Mouse (Mus musculus): ENCODE data around the gene Nat8f1. TPM values are rescaled to one million over a fixed set of nuclear protein-coding genes. Genes with fewer than 3 reads are reported as not detected.
A peak's percentile ranks its signal among the peaks of the same experiment; 100 is the strongest.
"Not testable (repeated sequence)": the region's sequence is repeated elsewhere in the genome, so short reads cannot be mapped to it uniquely, and the experiment has no call there.

The Nat8f1 gene
- polyA plus RNA-seq, 1 experiment: 21.4 TPM

DNA sequence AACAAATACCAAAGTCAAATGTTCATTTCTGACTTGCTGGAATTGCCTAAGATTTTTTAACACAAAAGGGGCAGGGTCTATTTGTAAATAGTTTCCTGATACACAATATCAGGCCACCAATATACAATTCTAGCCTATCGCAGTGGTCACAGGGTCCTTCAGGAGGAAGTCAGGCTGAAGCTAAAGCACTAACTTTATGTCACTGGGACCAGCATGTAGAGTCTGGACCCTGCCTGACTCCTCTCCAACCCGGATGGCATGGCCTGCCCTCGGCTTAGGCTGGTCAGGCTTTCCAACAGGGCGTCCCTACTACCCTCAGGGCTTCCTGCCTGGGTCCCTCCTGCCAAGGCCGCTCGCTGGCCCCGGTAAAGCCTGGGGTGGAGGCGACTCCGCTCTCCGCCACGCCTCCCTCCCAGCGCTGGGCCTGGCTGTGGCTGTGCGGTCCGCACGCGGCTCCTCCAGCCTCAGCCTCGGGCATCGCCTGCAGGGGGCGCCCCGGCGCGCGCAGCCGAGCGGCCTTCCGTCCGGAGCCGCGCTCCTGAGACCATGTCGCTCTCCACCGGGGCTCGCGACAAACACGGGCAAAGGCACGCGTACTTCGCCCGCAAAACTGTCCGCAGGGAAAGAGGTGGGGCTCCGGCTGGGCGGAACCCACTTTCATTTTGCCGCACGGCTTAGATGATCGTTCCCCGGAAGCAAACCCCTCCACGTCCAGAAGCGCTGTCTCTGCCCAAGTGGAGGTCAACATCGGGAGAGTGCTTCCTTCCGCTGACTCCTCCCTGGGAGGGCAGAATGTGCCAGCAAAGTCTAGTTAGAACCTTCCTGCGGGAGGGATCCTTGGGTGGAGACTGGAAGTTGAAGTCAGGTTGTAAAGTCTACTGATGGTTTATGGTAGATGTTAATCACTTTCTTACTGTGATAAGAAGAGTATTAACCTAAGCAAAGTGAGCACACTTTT lies 21.3 kb upstream of the Nat8f1 start:
- H3K27me3 ChIP-seq (ENCODE audit: control insufficient read depth, insufficient read depth, low read length); H3K36me3 ChIP-seq (ENCODE audit: control insufficient read depth, insufficient read depth, low read length); H3K4me1 ChIP-seq (ENCODE audit: control insufficient read depth, insufficient read depth, insufficient read length, low read length): not testable (repeated sequence)
- peak overlapping the region; percentile 58 for H3K4me3 ChIP-seq (ENCODE audit: low read depth, low read length)
- TF ChIP-seq CTCF (IDR thresholded peaks at IDR 0.05; ENCODE audit: extremely low read depth, insufficient read length, insufficient replicate concordance, low read depth, low read length) (peak; percentile 54; the same call in 1 of the 2 replicates), POLR2A (IDR thresholded peaks at IDR 0.05; ENCODE audit: low read depth, low read length) (peak; percentile 24)
- H3K27ac ChIP-seq (ENCODE audit: insufficient read depth, low read depth, low read length): peak overlapping the region; percentile 96
- 1% methylated on average over 50 of the region's 50 CpGs for WGBS

DNA sequence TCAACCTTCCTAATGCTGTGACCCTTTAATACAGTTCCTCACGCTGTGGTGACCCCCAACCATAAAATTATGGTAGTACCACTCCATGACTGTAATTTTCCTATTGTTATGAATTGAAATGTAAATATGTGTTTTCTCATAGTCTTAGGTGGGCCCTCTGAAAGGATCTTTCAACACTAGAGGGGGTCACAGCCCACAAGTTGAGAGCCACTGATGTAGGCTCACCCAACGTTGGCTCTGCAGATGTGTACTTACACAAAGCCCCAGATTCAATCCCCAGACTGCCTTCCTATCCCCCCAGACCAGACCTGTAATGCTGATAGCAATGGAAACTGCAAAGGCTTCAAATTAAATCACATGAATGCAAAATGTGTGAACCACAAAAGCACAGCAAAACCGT lies 20.2 kb upstream of the Nat8f1 start:
- 84% methylated on average over 3 of the region's 3 CpGs for WGBS
- peaks cover 7% of the 10 kb centered on the region; the same call in 1 of the 2 replicates for H3K4me1 ChIP-seq (ENCODE audit: control insufficient read depth, insufficient read depth, insufficient read length, low read length)
- H3K27me3 ChIP-seq (ENCODE audit: control insufficient read depth, insufficient read depth, low read length): no peaks in the 10 kb centered on the region
- H3K36me3 ChIP-seq (ENCODE audit: control insufficient read depth, insufficient read depth, low read length): peaks cover 6% of the 10 kb centered on the region
- TF ChIP-seq CTCF (IDR thresholded peaks at IDR 0.05; ENCODE audit: extremely low read depth, insufficient read length, insufficient replicate concordance, low read depth, low read length): no peak
- TF ChIP-seq POLR2A (IDR thresholded peaks at IDR 0.05; ENCODE audit: low read depth, low read length): no peak
- H3K27ac ChIP-seq (ENCODE audit: insufficient read depth, low read depth, low read length): no peak overlapping the region
- no peak overlapping the region for H3K4me3 ChIP-seq (ENCODE audit: low read depth, low read length)

DNA sequence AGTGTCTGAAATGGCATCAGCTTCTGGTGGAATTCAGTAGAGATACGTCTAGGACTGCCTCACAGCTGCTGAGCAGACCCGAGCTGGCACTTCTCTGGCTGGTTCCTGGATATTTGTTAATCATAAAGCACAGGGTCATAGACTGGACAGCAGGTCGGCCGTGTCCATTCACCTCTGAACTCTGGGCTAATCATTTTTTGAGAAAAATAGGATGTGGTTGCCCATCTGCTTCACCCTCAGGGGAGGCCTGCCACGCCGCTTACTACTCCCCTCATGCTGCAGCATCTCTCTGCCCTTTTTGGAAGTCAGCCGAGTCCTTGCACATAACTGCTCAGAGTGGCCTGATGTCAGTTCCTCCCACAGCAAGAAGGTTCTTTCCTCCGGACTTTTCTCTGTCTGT lies 18.6 kb upstream of the Nat8f1 start:
- WGBS: 77% methylated on average over 8 of the region's 8 CpGs
- Histone ChIP-seq H3K4me1 (ENCODE audit: control insufficient read depth, insufficient read depth, insufficient read length, low read length) (peaks cover 19% of the 10 kb centered on the region; the same call in 1 of the 2 replicates), H3K36me3 (ENCODE audit: control insufficient read depth, insufficient read depth, low read length) (peaks cover 18% of the 10 kb centered on the region), H3K27me3 (ENCODE audit: control insufficient read depth, insufficient read depth, low read length) (no peaks in the 10 kb centered on the region), H3K27ac (ENCODE audit: insufficient read depth, low read depth, low read length) (no peak overlapping the region), H3K4me3 (ENCODE audit: low read depth, low read length) (no peak overlapping the region)
- TF ChIP-seq POLR2A (IDR thresholded peaks at IDR 0.05; ENCODE audit: low read depth, low read length): no peak
- no peak for TF ChIP-seq CTCF (IDR thresholded peaks at IDR 0.05; ENCODE audit: extremely low read depth, insufficient read length, insufficient replicate concordance, low read depth, low read length)

DNA sequence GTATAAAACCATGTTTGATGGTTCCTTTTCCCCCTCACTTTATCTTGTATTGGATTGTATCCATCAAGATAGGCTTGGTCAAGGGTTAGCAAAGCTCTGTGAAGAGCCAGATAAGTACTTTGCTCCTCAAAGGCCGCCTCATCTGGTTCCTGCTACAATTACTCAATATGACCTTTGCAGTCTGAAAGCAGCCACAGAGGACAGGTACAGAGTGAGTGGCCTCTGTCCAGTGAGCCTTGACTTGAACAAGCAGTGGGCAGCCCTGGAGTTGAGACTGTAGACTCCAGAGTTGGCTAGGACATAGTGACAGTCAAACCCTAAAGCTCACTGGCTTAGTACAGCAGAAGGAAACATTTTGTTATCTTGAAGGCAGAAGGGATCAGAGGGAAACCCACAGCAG lies 13.8 kb upstream of the Nat8f1 start:
- Histone ChIP-seq H3K4me1 (ENCODE audit: control insufficient read depth, insufficient read depth, insufficient read length, low read length) (peaks cover 24% of the 10 kb centered on the region; the same call in 1 of the 2 replicates), H3K36me3 (ENCODE audit: control insufficient read depth, insufficient read depth, low read length) (peaks cover 48% of the 10 kb centered on the region), H3K27ac (ENCODE audit: insufficient read depth, low read depth, low read length) (peak overlapping the region; percentile 99), H3K4me3 (ENCODE audit: low read depth, low read length) (no peak overlapping the region), H3K27me3 (ENCODE audit: control insufficient read depth, insufficient read depth, low read length) (no peaks in the 10 kb centered on the region)
- 30% methylated on average over 1 of the region's 1 CpGs for WGBS
- TF ChIP-seq POLR2A (IDR thresholded peaks at IDR 0.05; ENCODE audit: low read depth, low read length) (no peak), CTCF (IDR thresholded peaks at IDR 0.05; ENCODE audit: extremely low read depth, insufficient read length, insufficient replicate concordance, low read depth, low read length) (no peak)

GRCm38 (mm10) chr6:85927476-85928464 lies 12.3 kb upstream of the Nat8f1 start:
- WGBS: 56% methylated on average over 9 of the region's 9 CpGs
- TF ChIP-seq POLR2A (IDR thresholded peaks at IDR 0.05; ENCODE audit: low read depth, low read length) (no peak), CTCF (IDR thresholded peaks at IDR 0.05; ENCODE audit: extremely low read depth, insufficient read length, insufficient replicate concordance, low read depth, low read length) (no peak)
- peaks cover 24% of the 10 kb centered on the region; the same call in 1 of the 2 replicates for H3K4me1 ChIP-seq (ENCODE audit: control insufficient read depth, insufficient read depth, insufficient read length, low read length)
- H3K4me3 ChIP-seq (ENCODE audit: low read depth, low read length): no peak overlapping the region
- H3K27me3 ChIP-seq (ENCODE audit: control insufficient read depth, insufficient read depth, low read length): no peaks in the 10 kb centered on the region
- H3K27ac ChIP-seq (ENCODE audit: insufficient read depth, low read depth, low read length): peak overlapping the region; percentile 85
- peaks cover 59% of the 10 kb centered on the region for H3K36me3 ChIP-seq (ENCODE audit: control insufficient read depth, insufficient read depth, low read length)

DNA sequence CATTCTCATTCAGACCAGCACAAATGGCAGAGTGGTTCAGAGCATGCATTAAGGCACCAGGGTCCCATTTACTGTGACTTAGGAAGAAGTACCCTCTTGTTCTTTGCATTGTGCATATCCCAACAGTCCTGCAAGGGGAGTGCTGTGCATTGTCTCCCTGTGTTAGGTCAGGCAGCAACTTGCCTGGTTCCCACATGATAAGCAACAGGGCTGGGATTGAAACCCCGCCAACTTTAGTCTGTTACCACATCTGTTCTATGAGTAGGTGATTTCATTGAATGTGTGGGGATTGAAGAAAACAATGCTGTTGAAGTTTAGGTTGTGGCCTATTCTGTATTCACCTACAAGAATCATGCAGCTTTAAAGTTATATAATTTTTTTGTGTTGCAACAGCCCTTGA lies 11.2 kb upstream of the Nat8f1 start:
- no peak for TF ChIP-seq CTCF (IDR thresholded peaks at IDR 0.05; ENCODE audit: extremely low read depth, insufficient read length, insufficient replicate concordance, low read depth, low read length)
- TF ChIP-seq POLR2A (IDR thresholded peaks at IDR 0.05; ENCODE audit: low read depth, low read length): no peak
- no peak overlapping the region for H3K4me3 ChIP-seq (ENCODE audit: low read depth, low read length)
- peaks cover 24% of the 10 kb centered on the region; the same call in 1 of the 2 replicates for H3K4me1 ChIP-seq (ENCODE audit: control insufficient read depth, insufficient read depth, insufficient read length, low read length)
- peak overlapping the region; percentile 54; the same call in 1 of the 2 replicates for H3K27ac ChIP-seq (ENCODE audit: insufficient read depth, low read depth, low read length)
- H3K27me3 ChIP-seq (ENCODE audit: control insufficient read depth, insufficient read depth, low read length): no peaks in the 10 kb centered on the region
- WGBS: 50% methylated on average over 1 of the region's 1 CpGs
- peaks cover 67% of the 10 kb centered on the region for H3K36me3 ChIP-seq (ENCODE audit: control insufficient read depth, insufficient read depth, low read length)

Measured in small intestine, adult 2 months (tissue).